In genomic region chr11:109891989-109892386, GRCm38 (mm10) we compare ENCODE assay signal across 9 mouse cellular contexts.
A peak's percentile ranks its signal among the peaks of the same experiment; 100 is the strongest.
DNase-seq lines count a peak whose midpoint lies in the region; ATAC-seq and TF ChIP-seq lines count a peak whose summit lies in the region.
"Had no signal": no experiment of that assay in that cellular context is flagged by ENCODE, and none has a peak within 500 bp of the region (broad histone marks: within the 10 kb centered on the region; RNA-seq: fewer than 3 reads in every experiment).

No protein-coding gene starts in this region.

- no peaks in the 10 kb centered on the region for H3K79me2 ChIP-seq in MEL (ENCODE audit: control insufficient read depth, insufficient read depth, low read length, poor library complexity)

- H3K27me3 ChIP-seq in MEL (ENCODE audit: control insufficient read depth in 1 of 2, insufficient read depth in 2 of 2, low read length in 2 of 2): no peaks in the 10 kb centered on the region
- H3K27me3 ChIP-seq: heart, embryonic 15.5 days; liver, embryonic 15.5 days had no signal

- peak overlapping the region; percentile 29; the same call in 1 of the 2 replicates for H3K27ac ChIP-seq in layer of hippocampus, adult 2 months
- H3K27ac ChIP-seq in MEL (ENCODE audit: control insufficient read depth, low read depth, low read length): no peak overlapping the region
- H3K27ac ChIP-seq: heart, embryonic 15.5 days; liver, embryonic 15.5 days had no signal

- TF ChIP-seq RAD21 in MEL (IDR thresholded peaks at IDR 0.05; ENCODE audit: low read depth, low read length): peak; percentile 15; the same call in 1 of the 2 replicates

- H3K9me3 ChIP-seq in MEL (replicated peaks; ENCODE audit: insufficient read depth, low read length): no peaks in the 10 kb centered on the region
- H3K9me3 ChIP-seq: heart, embryonic 15.5 days; liver, embryonic 15.5 days had no signal

- TF ChIP-seq EP300 in MEL (IDR thresholded peaks at IDR 0.05; ENCODE audit: low read depth in 1 of 2, low read length in 2 of 2): no peak

- TF ChIP-seq POLR2A in MEL (IDR thresholded peaks at IDR 0.05; ENCODE audit: control insufficient read depth in 1 of 2, insufficient read depth in 1 of 2, low read depth in 1 of 2, low read length in 2 of 2, poor library complexity in 1 of 2): no peak

- no peak overlapping the region for H3K4me3 ChIP-seq in layer of hippocampus, adult 2 months
- no peak overlapping the region for H3K4me3 ChIP-seq in MEL (ENCODE audit: control insufficient read depth in 1 of 2, insufficient read depth in 1 of 2, low read depth in 2 of 2, low read length in 2 of 2)
- H3K4me3 ChIP-seq: heart, embryonic 15.5 days; liver, embryonic 15.5 days had no signal

- ATAC-seq in megakaryocyte, adult 5-6 weeks (ENCODE audit: poor library complexity, severe bottlenecking): no peak
- no peak for ATAC-seq in erythroblast, adult 5-6 weeks (replicated peaks; ENCODE audit: low FRiP score, poor library complexity, severe bottlenecking)

- peaks cover 0 to 20% of the 10 kb centered on the region in 2 experiments; a peak in 2 of 4 replicates for H3K36me3 ChIP-seq in MEL (ENCODE audit: control insufficient read depth in 1 of 2, insufficient read depth in 2 of 2, low read length in 2 of 2)
- H3K36me3 ChIP-seq: heart, embryonic 15.5 days; liver, embryonic 15.5 days had no signal

- no peak overlapping the region for H3K9ac ChIP-seq in MEL (ENCODE audit: control insufficient read depth, low read depth, low read length, poor library complexity, severe bottlenecking)
- H3K9ac ChIP-seq: heart, embryonic 15.5 days; liver, embryonic 15.5 days had no signal

- DNase-seq in layer of hippocampus, adult 2 months (ENCODE audit: low spot score in 2 of 2): peak; percentile 33 to 52
- DNase-seq in layer of hippocampus, postnatal 25 days (ENCODE audit: extremely low spot score in 1 of 2, low spot score in 1 of 2): no peak
- no peak for DNase-seq in MEL (ENCODE audit: low read depth, low spot score)
- peak; percentile 20 for DNase-seq in brain, embryonic 18.5 days (ENCODE audit: low read depth, low spot score)
- peak; percentile 21 to 22 for DNase-seq in left cerebral cortex, adult 9 months (ENCODE audit: low spot score in 2 of 2)

- peak; percentile 76 for TF ChIP-seq CTCF in layer of hippocampus, adult 2 months (conservative IDR thresholded peaks at IDR 0.05)
- TF ChIP-seq CTCF in MEL (IDR thresholded peaks at IDR 0.05 in 2 of 3, conservative IDR thresholded peaks at IDR 0.05 in 1 of 3; ENCODE audit: control insufficient read depth in 1 of 3, insufficient read depth in 1 of 3, low read depth in 2 of 3, low read length in 3 of 3, poor library complexity in 1 of 3, severe bottlenecking in 1 of 3): peak in 1 of 3 experiments; percentile 28; a peak in 2 of 6 replicates

- H3K4me1 ChIP-seq in MEL (ENCODE audit: control insufficient read depth in 1 of 2, insufficient read depth in 2 of 2, low read length in 2 of 2): peaks cover 0 to 12% of the 10 kb centered on the region in 2 experiments; a peak in 3 of 4 replicates
- H3K4me1 ChIP-seq: heart, embryonic 15.5 days; liver, embryonic 15.5 days had no signal

TF ChIP-seq in MEL, 35 proteins besides CTCF, POLR2A, EP300 and RAD21:
- TF ChIP-seq MAX (IDR thresholded peaks at IDR 0.05; ENCODE audit: low read length) (no peak), GABPA (IDR thresholded peaks at IDR 0.05; ENCODE audit: low read depth, low read length) (no peak), MAZ (IDR thresholded peaks at IDR 0.05; ENCODE audit: low read depth, low read length) (no peak), ELF1 (IDR thresholded peaks at IDR 0.05; ENCODE audit: low read depth, low read length) (no peak), NELFE (IDR thresholded peaks at IDR 0.05; ENCODE audit: low read depth, low read length) (no peak), USF1 (IDR thresholded peaks at IDR 0.05; ENCODE audit: low read depth, low read length) (no peak), MXI1 (IDR thresholded peaks at IDR 0.05; ENCODE audit: low read depth, low read length) (no peak), MEF2A (IDR thresholded peaks at IDR 0.05; ENCODE audit: extremely low read depth, insufficient replicate concordance, low read depth, low read length, poor library complexity, severe bottlenecking) (no peak), TBP (IDR thresholded peaks at IDR 0.05; ENCODE audit: low read depth, low read length) (no peak), ZMIZ1 (IDR thresholded peaks at IDR 0.05; ENCODE audit: low read depth, low read length) (no peak), MYC (IDR thresholded peaks at IDR 0.05; ENCODE audit: low read depth, low read length) (no peak), SIN3A (IDR thresholded peaks at IDR 0.05; ENCODE audit: low read length) (no peak), TCF12 (IDR thresholded peaks at IDR 0.05; ENCODE audit: low read depth, low read length) (no peak), MAFK (IDR thresholded peaks at IDR 0.05; ENCODE audit: borderline replicate concordance, low read depth, low read length) (no peak), NRF1 (IDR thresholded peaks at IDR 0.05; ENCODE audit: insufficient read depth, low read depth, low read length, poor library complexity, severe bottlenecking) (no peak), USF2 (IDR thresholded peaks at IDR 0.05; ENCODE audit: borderline replicate concordance in 1 of 2, insufficient read depth in 1 of 2, low read depth in 1 of 2, low read length in 2 of 2) (no peak)

Comparison
In these comparisons a context has a peak if more than half of its experiments do, and no peak if none do; other contexts are left out.
1. DNase-seq: peak in layer of hippocampus, adult 2 months (2 of 2), brain, embryonic 18.5 days (single experiment) and left cerebral cortex, adult 9 months (2 of 2); none in layer of hippocampus, postnatal 25 days (0 of 2) and MEL (single experiment).